Mouse (Mus musculus): ENCODE results near the gene Ptprt.

DNA sequence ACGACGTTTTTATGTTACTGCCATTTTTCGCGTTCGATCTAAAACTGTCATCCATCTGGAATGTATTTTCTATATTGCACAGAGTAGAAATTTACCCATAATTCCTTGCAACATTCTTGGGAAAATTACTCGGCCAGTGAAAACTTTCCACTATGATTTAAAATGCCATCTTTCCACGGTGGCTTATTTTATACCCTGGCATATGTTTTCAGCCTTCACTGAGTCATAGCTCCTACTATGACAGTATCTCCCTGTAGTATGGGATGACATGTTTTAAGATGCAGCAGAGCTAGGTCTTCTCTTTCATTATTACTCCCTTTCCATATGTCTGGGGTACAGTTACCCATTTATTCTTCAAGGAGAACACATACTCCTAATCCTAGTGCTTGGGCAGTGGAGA is 753.7 kb downstream of the Ptprt start:
- no peak for TF ChIP-seq POLR2A (IDR thresholded peaks at IDR 0.05; ENCODE audit: low read depth, low read length)
- TF ChIP-seq CTCF (IDR thresholded peaks at IDR 0.05; ENCODE audit: extremely low read depth, insufficient read length, insufficient replicate concordance, low read depth, low read length), result no peak
